In the genomic region with DNA sequence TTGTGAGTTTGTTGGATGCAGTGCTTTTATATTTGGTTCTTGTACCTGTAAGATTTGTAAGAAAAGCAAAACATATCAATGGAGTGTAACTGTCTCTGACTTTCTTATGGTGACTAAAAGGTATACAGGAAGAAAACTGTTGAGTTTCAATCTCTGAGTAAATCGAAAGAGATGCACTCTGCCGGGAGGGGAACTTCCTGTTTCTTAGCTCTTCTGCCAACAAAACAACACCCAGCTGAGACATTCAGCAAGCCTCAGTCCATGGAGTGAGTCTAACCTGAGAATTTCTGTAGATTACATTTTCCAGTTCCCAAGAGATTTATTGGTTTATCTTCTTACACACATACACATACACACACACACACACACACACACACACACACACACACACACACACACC, we compare ENCODE assay signal across 15 mouse cellular contexts. TPM values are rescaled to one million over a fixed set of nuclear protein-coding genes. Genes with fewer than 3 reads are reported as not detected.
DNase-seq lines count a peak whose midpoint lies in the region; ATAC-seq and TF ChIP-seq lines count a peak whose summit lies in the region.
"Not testable (repeated sequence)": the region's sequence is repeated elsewhere in the genome, so short reads cannot be mapped to it uniquely, and the experiment has no call there.
"Had no signal": no experiment of that assay in that cellular context is flagged by ENCODE, and none has a peak within 500 bp of the region (broad histone marks: within the 10 kb centered on the region; RNA-seq: fewer than 3 reads in every experiment).

A gene (plus strand): TSS at position 296 of the 400 bp plus-strand sequence.

- H3K27ac ChIP-seq in spleen, adult 2 months (ENCODE audit: insufficient read depth, low read length), result peak within 1 kb of the TSS; percentile 84

- H3K4me3 ChIP-seq in spleen, adult 2 months (ENCODE audit: extremely low read depth, insufficient read depth, insufficient read length), result peak within 1 kb of the TSS; percentile 59

- H3K4me1 ChIP-seq in spleen, adult 2 months (ENCODE audit: control insufficient read depth, insufficient read depth, insufficient read length), result not testable (repeated sequence)

- peak; percentile 17; the same call in 1 of the 2 replicates for TF ChIP-seq POLR2A in spleen, adult 2 months (IDR thresholded peaks at IDR 0.05; ENCODE audit: low read depth, low read length)

- TF ChIP-seq CTCF in spleen, adult 2 months (IDR thresholded peaks at IDR 0.05; ENCODE audit: extremely low read depth, insufficient read depth, insufficient read length, insufficient replicate concordance), result not testable (repeated sequence)

- DNase-seq in CD4-positive helper T cell, adult 2 months (ENCODE audit: low read depth, low spot score), result peak; percentile 68
- DNase-seq in T-cell, adult 2 months (ENCODE audit: low spot score), result peak; percentile 72
- peak; percentile 9 to 15 for DNase-seq in lung, adult 18-20 months
- DNase-seq in spleen, adult 2 months (ENCODE audit: low read depth in 1 of 2, low spot score in 2 of 2), result peak; percentile 60 to 69
- peak; percentile 54 for DNase-seq in thymus, postnatal 14 days

- H3K27me3 ChIP-seq in spleen, adult 2 months (ENCODE audit: control insufficient read depth, insufficient read depth, low read length), result not testable (repeated sequence)

- peak; percentile 76 for ATAC-seq in common myeloid progenitor, adult 5-6 weeks (replicated peaks; ENCODE audit: low read depth, poor library complexity, severe bottlenecking)
- ATAC-seq in inflammation-experienced regulatory T-cells, adult 6 months, result peak; percentile 83
- peak; percentile 70 for ATAC-seq in megakaryocyte progenitor cell, adult 5-6 weeks (replicated peaks; ENCODE audit: poor library complexity)

- whole genome bisulfite sequencing in spleen, adult 2 months, result 5% methylated on average over 2 of the region's 2 CpGs

- not testable (repeated sequence) for H3K36me3 ChIP-seq in spleen, adult 2 months (ENCODE audit: control insufficient read depth, insufficient read depth, low read length)

RNA-seq across cellular contexts. Expression of the gene that starts here (rescaled TPM):
- total RNA-seq in common myeloid progenitor, adult 5-6 weeks (2017), result 34.0 and 38.0 TPM in 2 replicates
- 100 to 1,000 TPM; 164 to 254 (median 167) TPM for polyA plus RNA-seq in inflammation-experienced regulatory T-cells, adult 6 months (2017; shearing (Covaris generic))
- total RNA-seq in megakaryocyte progenitor cell, adult 5-6 weeks (2015), result 67.0 and 77.5 TPM in 2 replicates
- total RNA-seq in megakaryocyte progenitor cell, adult 5-6 weeks (2017), result 92.2 and 98.9 TPM in 2 replicates
- polyA plus RNA-seq in spleen, adult 2 months (2012; rRNA removed), result 4.2 and 7.8 TPM in 2 replicates
- total RNA-seq: ES-E14; left cerebral cortex, adult 18-20 months; left cerebral cortex, postnatal 25 days had no signal
- polyA plus RNA-seq: forebrain, embryonic 10.5 days; hindbrain, embryonic 10.5 days; midbrain, embryonic 13.5 days; neural tube, embryonic 14.5 days had no signal

Comparison
In these comparisons a context has a peak if more than half of its experiments do, and no peak if none do; other contexts are left out.
1. Peak in every context shown above with its lines: DNase-seq, ATAC-seq, H3K4me3 ChIP-seq and H3K27ac ChIP-seq.
2. RNA of the gene that starts here (polyA plus RNA-seq): 164 to 254 TPM in inflammation-experienced regulatory T-cells, adult 6 months; 4.2 to 7.8 TPM in spleen, adult 2 months; every median in the first group is over 10 times any median in the second.
3. DNase-seq: peak in every context shown above with its lines; median percentile 72 in T-cell, adult 2 months; 68 in CD4-positive helper T cell, adult 2 months; 64 in spleen, adult 2 months; 54 in thymus, postnatal 14 days; 12 in lung, adult 18-20 months.